Comparison of ENCODE assay signal across 9 mouse cellular contexts in genomic region chrX:7764657-7765280, GRCm38 (mm10). TPM values are rescaled to one million over a fixed set of nuclear protein-coding genes. Genes with fewer than 3 reads are reported as not detected.
DNase-seq lines count a peak whose midpoint lies in the region; ATAC-seq and TF ChIP-seq lines count a peak whose summit lies in the region.
"Had no signal": no experiment of that assay in that cellular context is flagged by ENCODE, and none has a peak within 500 bp of the region (broad histone marks: within the 10 kb centered on the region; RNA-seq: fewer than 3 reads in every experiment).

No protein-coding gene starts in this region.

- no peak for ATAC-seq in embryonic facial prominence, embryonic 12.5 days (ENCODE audit: insufficient number of reproducible peaks, insufficient read depth, low FRiP score, low TSS enrichment)
- ATAC-seq in intestine, embryonic 16.5 days: no peak
- no peak for ATAC-seq in neural tube, embryonic 13.5 days (ENCODE audit: low read depth)

- H3K79me2 ChIP-seq in liver, adult 2 months (ENCODE audit: control insufficient read depth, insufficient read depth, low read length): no peaks in the 10 kb centered on the region; the same call in 1 of the 2 replicates

- no peak for TF ChIP-seq POLR2A in liver, adult 2 months (IDR thresholded peaks at IDR 0.05; ENCODE audit: extremely low read depth, insufficient read depth, low read length)

- peak overlapping the region; percentile 72 for H3K27ac ChIP-seq in liver, adult 2 months (replicated peaks; ENCODE audit: insufficient read depth, low read depth, low read length)
- no peak overlapping the region for H3K27ac ChIP-seq in embryonic facial prominence, embryonic 12.5 days
- peak overlapping the region; percentile 37; the same call in 1 of the 2 replicates for H3K27ac ChIP-seq in intestine, embryonic 16.5 days (ENCODE audit: low read length)
- H3K27ac ChIP-seq in neural tube, embryonic 13.5 days (replicated peaks): no peak overlapping the region

- 41% methylated on average over 9 of the region's 9 CpGs for WGBS in liver, adult 2 months
- 20% methylated on average over 9 of the region's 9 CpGs for WGBS in embryonic facial prominence, embryonic 12.5 days
- 24% methylated on average over 9 of the region's 9 CpGs for WGBS in intestine, embryonic 16.5 days
- whole genome bisulfite sequencing in neural tube, embryonic 13.5 days: 19% methylated on average over 9 of the region's 9 CpGs

- H3K4me1 ChIP-seq in liver, adult 2 months (ENCODE audit: control insufficient read depth, insufficient read depth, low read length): peaks cover 13% of the 10 kb centered on the region
- H3K4me1 ChIP-seq in embryonic facial prominence, embryonic 12.5 days: no peaks in the 10 kb centered on the region
- peaks cover 15% of the 10 kb centered on the region for H3K4me1 ChIP-seq in intestine, embryonic 16.5 days (ENCODE audit: control insufficient read depth, insufficient read depth, low read length)
- peaks cover 28% of the 10 kb centered on the region for H3K4me1 ChIP-seq in neural tube, embryonic 13.5 days (replicated peaks)

- H3K4me2 ChIP-seq in embryonic facial prominence, embryonic 12.5 days (replicated peaks): peak overlapping the region; percentile 64
- H3K4me2 ChIP-seq in intestine, embryonic 16.5 days (ENCODE audit: low read depth, low read length): peak overlapping the region; percentile 73
- H3K4me2 ChIP-seq in neural tube, embryonic 13.5 days: peak overlapping the region; percentile 68

- no peaks in the 10 kb centered on the region for H3K27me3 ChIP-seq in liver, adult 2 months (ENCODE audit: control insufficient read depth, insufficient read depth, low read length)
- no peaks in the 10 kb centered on the region for H3K27me3 ChIP-seq in embryonic facial prominence, embryonic 12.5 days
- H3K27me3 ChIP-seq in intestine, embryonic 16.5 days (replicated peaks; ENCODE audit: control insufficient read depth, insufficient read depth, low read length): no peaks in the 10 kb centered on the region
- H3K27me3 ChIP-seq in neural tube, embryonic 13.5 days: no peaks in the 10 kb centered on the region

- DNase-seq in liver, adult 2 months (ENCODE audit: extremely low read depth, low read depth, low spot score): no peak
- DNase-seq in liver: no peak
- DNase-seq in urinary bladder, postnatal 25 days (ENCODE audit: low spot score): no peak
- DNase-seq in right cerebral cortex, postnatal 36 days (ENCODE audit: low spot score in 2 of 2): no peak
- DNase-seq in adrenal gland, postnatal 14 days: no peak

- peaks cover 23% of the 10 kb centered on the region for H3K36me3 ChIP-seq in liver, adult 2 months (ENCODE audit: control insufficient read depth, insufficient read depth, low read length)
- 0 out of 2 replicates have a peak, but pooled peaks cover 14% of the 10 kb centered on the region for H3K36me3 ChIP-seq in embryonic facial prominence, embryonic 12.5 days
- peaks cover 5% of the 10 kb centered on the region for H3K36me3 ChIP-seq in intestine, embryonic 16.5 days (ENCODE audit: control insufficient read depth, insufficient read depth, low read length)
- peaks cover 26% of the 10 kb centered on the region for H3K36me3 ChIP-seq in neural tube, embryonic 13.5 days

- no peaks in the 10 kb centered on the region for H3K9me3 ChIP-seq in embryonic facial prominence, embryonic 12.5 days
- H3K9me3 ChIP-seq in intestine, embryonic 16.5 days (ENCODE audit: control insufficient read depth, low read length): no peaks in the 10 kb centered on the region
- no peaks in the 10 kb centered on the region for H3K9me3 ChIP-seq in neural tube, embryonic 13.5 days

- H3K9ac ChIP-seq in liver, adult 2 months (ENCODE audit: low read depth, low read length): peak overlapping the region; percentile 20; the same call in 1 of the 2 replicates
- no peak overlapping the region for H3K9ac ChIP-seq in embryonic facial prominence, embryonic 12.5 days
- 0 out of 2 replicates have a peak overlapping the region, but pooled peaks have one; percentile 74 for H3K9ac ChIP-seq in intestine, embryonic 16.5 days (ENCODE audit: low read depth, low read length)
- peak overlapping the region; percentile 75 for H3K9ac ChIP-seq in neural tube, embryonic 13.5 days

- no peak overlapping the region for H3K4me3 ChIP-seq in liver, adult 2 months (ENCODE audit: insufficient read depth, low read depth, low read length)
- H3K4me3 ChIP-seq in embryonic facial prominence, embryonic 12.5 days: peak overlapping the region; percentile 62; the same call in 1 of the 2 replicates
- peak overlapping the region; percentile 71 for H3K4me3 ChIP-seq in intestine, embryonic 16.5 days (ENCODE audit: low read length)
- H3K4me3 ChIP-seq in neural tube, embryonic 13.5 days: peak overlapping the region; percentile 62

- TF ChIP-seq CTCF in liver, adult 2 months (IDR thresholded peaks at IDR 0.05; ENCODE audit: low read depth, low read length): no peak

RNA-seq across cellular contexts. Expression of gene Tfe3, which starts 2.4 kb away (rescaled TPM):
- total RNA-seq in liver, adult 2 months (2014; rRNA removed): 4.7 and 9.4 TPM in 2 replicates
- 15.6 and 17.0 TPM in 2 replicates for polyA plus RNA-seq in liver, adult 2 months (2012; rRNA removed)
- 31.8 and 32.1 TPM in 2 replicates for polyA plus RNA-seq in embryonic facial prominence, embryonic 12.5 days (2016; fragmentation: Nextera tagmentation; extraction: Ambion mirVana)
- polyA plus RNA-seq in intestine, embryonic 16.5 days (2015; fragmentation: Nextera tagmentation; extraction: Ambion mirVana): 19.2 and 21.2 TPM in 2 replicates
- polyA plus RNA-seq in neural tube, embryonic 13.5 days (2015; fragmentation: Nextera tagmentation; extraction: Ambion mirVana): 25.8 and 28.6 TPM in 2 replicates
- total RNA-seq in adrenal gland, postnatal 14 days (2021): 41.0 and 45.4 TPM in 2 replicates

RNA-seq across cellular contexts. Expression of gene Ccdc120, which starts 14.1 kb away (rescaled TPM):
- total RNA-seq in liver, adult 2 months (2014; rRNA removed): 0.34 and 0.37 TPM in 2 replicates
- 1.00 and 1.1 TPM in 2 replicates for polyA plus RNA-seq in liver, adult 2 months (2012; rRNA removed)
- polyA plus RNA-seq in embryonic facial prominence, embryonic 12.5 days (2016; fragmentation: Nextera tagmentation; extraction: Ambion mirVana): 18.9 and 27.5 TPM in 2 replicates
- polyA plus RNA-seq in intestine, embryonic 16.5 days (2015; fragmentation: Nextera tagmentation; extraction: Ambion mirVana): 9.2 and 12.0 TPM in 2 replicates
- polyA plus RNA-seq in neural tube, embryonic 13.5 days (2015; fragmentation: Nextera tagmentation; extraction: Ambion mirVana): 39.3 and 43.2 TPM in 2 replicates
- total RNA-seq in adrenal gland, postnatal 14 days (2021): 4.2 TPM in 2 replicates

RNA-seq across cellular contexts. Expression of gene Gripap1, which starts 24.8 kb away (rescaled TPM):
- total RNA-seq in liver, adult 2 months (2014; rRNA removed): 11.5 and 13.5 TPM in 2 replicates
- polyA plus RNA-seq in liver, adult 2 months (2012; rRNA removed): 14.6 and 22.2 TPM in 2 replicates
- 50.4 and 53.5 TPM in 2 replicates for polyA plus RNA-seq in embryonic facial prominence, embryonic 12.5 days (2016; fragmentation: Nextera tagmentation; extraction: Ambion mirVana)
- 36.6 and 37.5 TPM in 2 replicates for polyA plus RNA-seq in intestine, embryonic 16.5 days (2015; fragmentation: Nextera tagmentation; extraction: Ambion mirVana)
- polyA plus RNA-seq in neural tube, embryonic 13.5 days (2015; fragmentation: Nextera tagmentation; extraction: Ambion mirVana): 74.9 and 77.1 TPM in 2 replicates
- total RNA-seq in adrenal gland, postnatal 14 days (2021): 49.0 and 56.4 TPM in 2 replicates

RNA-seq across cellular contexts. Expression of gene Praf2, which starts 36.5 kb away (rescaled TPM):
- total RNA-seq in liver, adult 2 months (2014; rRNA removed): 1.1 and 2.8 TPM in 2 replicates
- 7.7 and 13.9 TPM in 2 replicates for polyA plus RNA-seq in liver, adult 2 months (2012; rRNA removed)
- polyA plus RNA-seq in embryonic facial prominence, embryonic 12.5 days (2016; fragmentation: Nextera tagmentation; extraction: Ambion mirVana): 69.9 and 71.0 TPM in 2 replicates
- polyA plus RNA-seq in intestine, embryonic 16.5 days (2015; fragmentation: Nextera tagmentation; extraction: Ambion mirVana): 59.7 and 60.8 TPM in 2 replicates
- polyA plus RNA-seq in neural tube, embryonic 13.5 days (2015; fragmentation: Nextera tagmentation; extraction: Ambion mirVana): 115 and 134 TPM in 2 replicates
- 11.1 and 11.8 TPM in 2 replicates for total RNA-seq in adrenal gland, postnatal 14 days (2021)

RNA-seq across cellular contexts. Expression of gene Gm45208, which starts 42.7 kb away (rescaled TPM):
- 1.0 TPM in 1 of 2 replicates, not detected in the other for total RNA-seq in liver, adult 2 months (2014; rRNA removed)
- 1.5 and 1.9 TPM in 2 replicates for polyA plus RNA-seq in liver, adult 2 months (2012; rRNA removed)
- polyA plus RNA-seq in embryonic facial prominence, embryonic 12.5 days (2016; fragmentation: Nextera tagmentation; extraction: Ambion mirVana): not detected in 2 replicates
- 0.37 TPM in 1 of 2 replicates, not detected in the other for polyA plus RNA-seq in intestine, embryonic 16.5 days (2015; fragmentation: Nextera tagmentation; extraction: Ambion mirVana)
- polyA plus RNA-seq in neural tube, embryonic 13.5 days (2015; fragmentation: Nextera tagmentation; extraction: Ambion mirVana): not detected in 2 replicates
- 0.52 TPM in 1 of 2 replicates, not detected in the other for total RNA-seq in adrenal gland, postnatal 14 days (2021)
- total RNA-seq: adrenal gland, postnatal 10 days had no signal

Comparison
In these comparisons a context has a peak if more than half of its experiments do, and no peak if none do; other contexts are left out.
1. H3K27ac ChIP-seq: peak in liver, adult 2 months (single experiment) and intestine, embryonic 16.5 days (single experiment); none in embryonic facial prominence, embryonic 12.5 days (single experiment) and neural tube, embryonic 13.5 days (single experiment).
2. Peak in every context shown above with its lines, with median percentiles within 50 percentile points of each other: H3K4me2 ChIP-seq.